In the genomic region with DNA sequence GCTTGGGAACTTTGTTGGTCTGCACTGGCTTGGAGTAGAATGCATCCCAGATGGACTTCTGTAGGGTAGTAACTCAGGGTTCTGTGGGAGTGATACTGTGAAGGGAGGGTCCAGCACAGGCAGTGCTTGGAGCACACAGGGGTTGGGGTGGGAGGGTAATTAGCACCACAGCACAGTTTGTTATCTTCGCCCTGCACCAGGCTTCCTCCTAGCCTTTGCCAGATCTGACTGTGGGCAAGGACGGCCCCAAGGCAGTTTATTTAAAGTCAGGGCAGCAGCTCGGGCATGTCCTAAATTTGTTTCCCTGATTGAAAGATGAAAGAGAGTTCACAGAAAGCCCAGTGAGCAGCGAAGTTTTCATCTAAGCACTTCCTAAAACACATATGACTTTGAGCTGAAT, we compare ENCODE assay signal across 11 mouse cellular contexts. TPM values are rescaled to one million over a fixed set of nuclear protein-coding genes. Genes with fewer than 3 reads are reported as not detected.
A peak's percentile ranks its signal among the peaks of the same experiment; 100 is the strongest.
DNase-seq lines count a peak whose midpoint lies in the region; ATAC-seq and TF ChIP-seq lines count a peak whose summit lies in the region.
"Had no signal": no experiment of that assay in that cellular context is flagged by ENCODE, and none has a peak within 500 bp of the region (broad histone marks: within the 10 kb centered on the region; RNA-seq: fewer than 3 reads in every experiment).

No protein-coding gene starts in this region.

- peak overlapping the region; percentile 71 for H3K27ac ChIP-seq in heart, adult 2 months
- no peak overlapping the region for H3K27ac ChIP-seq in heart, embryonic 10.5 days
- 0 out of 2 replicates have a peak overlapping the region, but pooled peaks have one; percentile 11 for H3K27ac ChIP-seq in stomach, embryonic 15.5 days
- H3K27ac ChIP-seq in stomach, postnatal 0 days (replicated peaks): no peak overlapping the region
- no peak overlapping the region; the same call in 1 of the 2 replicates for H3K27ac ChIP-seq in liver, postnatal 0 days (ENCODE audit: low read depth)
- H3K27ac ChIP-seq in hindbrain, embryonic 11.5 days (ENCODE audit: low read depth, low read length): no peak overlapping the region
- no peak overlapping the region for H3K27ac ChIP-seq in left cerebral cortex, adult 2 months
- H3K27ac ChIP-seq: hindbrain, embryonic 13.5 days had no signal

- H3K79me2 ChIP-seq in heart, adult 2 months (replicated peaks; ENCODE audit: control insufficient read depth, insufficient read depth, low read length): peaks cover 7% of the 10 kb centered on the region

- 24% methylated on average over 4 of the region's 4 CpGs for WGBS in heart, adult 2 months
- 19% methylated on average over 4 of the region's 4 CpGs for WGBS in heart, embryonic 10.5 days
- WGBS in stomach, embryonic 15.5 days: 42% methylated on average over 4 of the region's 4 CpGs
- 38% methylated on average over 4 of the region's 4 CpGs for WGBS in stomach, postnatal 0 days
- WGBS in liver, postnatal 0 days (ENCODE audit: insufficient replicate concordance): 29% methylated on average over 4 of the region's 4 CpGs
- WGBS in hindbrain, embryonic 11.5 days: 60% methylated on average over 4 of the region's 4 CpGs

- no peak for TF ChIP-seq CTCF in heart, adult 2 months (IDR thresholded peaks at IDR 0.05)
- no peak for TF ChIP-seq CTCF in stomach, postnatal 0 days (IDR thresholded peaks at IDR 0.05; ENCODE audit: low read depth)
- no peak for TF ChIP-seq CTCF in liver, postnatal 0 days (IDR thresholded peaks at IDR 0.05; ENCODE audit: low read depth)
- TF ChIP-seq CTCF in left cerebral cortex, adult 2 months (IDR thresholded peaks at IDR 0.05): no peak

- no peak for TF ChIP-seq POLR2A in heart, adult 2 months (IDR thresholded peaks at IDR 0.05; ENCODE audit: insufficient read depth, low read depth, low read length)

- intact Hi-C loops in heart, adult 2 months (cut with DNase I): no loop called here
- intact Hi-C loops in left cerebral cortex, adult 2 months (cut with DNase I): no loop called here

- DNase-seq in heart, adult 2 months: peak in 1 of 2 experiments; percentile 31
- DNase-seq in heart, embryonic 10.5 days (ENCODE audit: low spot score): no peak
- no peak for DNase-seq in stomach, postnatal 0 days (ENCODE audit: low spot score)
- peak; percentile 29 for DNase-seq in liver, postnatal 0 days
- DNase-seq in hindbrain, embryonic 11.5 days (ENCODE audit: low spot score): no peak
- no peak for DNase-seq in left cerebral cortex, adult 2 months (ENCODE audit: extremely low spot score in 1 of 2, low spot score in 2 of 2)
- DNase-seq in Muller cell, postnatal 12 days (ENCODE audit: inconsistent ontology term): no peak
- DNase-seq: right cerebral cortex, postnatal 14 days had no signal

- no peak overlapping the region for H3K4me2 ChIP-seq in stomach, embryonic 15.5 days
- no peak overlapping the region for H3K4me2 ChIP-seq in stomach, postnatal 0 days (replicated peaks; ENCODE audit: low read depth)
- 0 out of 2 replicates have a peak overlapping the region, but pooled peaks have one; percentile 20 for H3K4me2 ChIP-seq in liver, postnatal 0 days (ENCODE audit: low read depth, low read length)
- H3K4me2 ChIP-seq in hindbrain, embryonic 11.5 days (replicated peaks; ENCODE audit: low read depth, low read length): no peak overlapping the region
- H3K4me2 ChIP-seq: hindbrain, embryonic 13.5 days; midbrain, embryonic 11.5 days had no signal

- ATAC-seq in stomach, embryonic 15.5 days (ENCODE audit: insufficient read depth, low FRiP score, low read depth): no peak
- ATAC-seq in stomach, postnatal 0 days (ENCODE audit: low FRiP score, low TSS enrichment): no peak
- ATAC-seq in liver, postnatal 0 days: peak; percentile 78
- no peak for ATAC-seq in hindbrain, embryonic 11.5 days (ENCODE audit: low FRiP score)

- peak overlapping the region; percentile 3; the same call in 1 of the 2 replicates for H3K4me3 ChIP-seq in heart, adult 2 months
- H3K4me3 ChIP-seq in heart, embryonic 10.5 days: no peak overlapping the region
- no peak overlapping the region for H3K4me3 ChIP-seq in stomach, embryonic 15.5 days (replicated peaks)
- no peak overlapping the region for H3K4me3 ChIP-seq in stomach, postnatal 0 days (ENCODE audit: low read depth, low read length)
- H3K4me3 ChIP-seq in liver, postnatal 0 days (ENCODE audit: low read depth, low read length): no peak overlapping the region
- H3K4me3 ChIP-seq in hindbrain, embryonic 11.5 days (ENCODE audit: low read depth, low read length): no peak overlapping the region
- no peak overlapping the region for H3K4me3 ChIP-seq in left cerebral cortex, adult 2 months
- H3K4me3 ChIP-seq: hindbrain, embryonic 13.5 days had no signal

- TF ChIP-seq EP300 in heart, adult 2 months (IDR thresholded peaks at IDR 0.05; ENCODE audit: insufficient read depth, low read depth, low read length): no peak
- no peak for TF ChIP-seq EP300 in stomach, postnatal 0 days (optimal IDR thresholded peaks at IDR 0.05)
- TF ChIP-seq EP300 in liver, postnatal 0 days (IDR thresholded peaks at IDR 0.05; ENCODE audit: low read depth): no peak

- no peaks in the 10 kb centered on the region for H3K27me3 ChIP-seq in heart, adult 2 months (ENCODE audit: control insufficient read depth, insufficient read depth, low read length)
- peaks cover 15% of the 10 kb centered on the region; the same call in 1 of the 2 replicates for H3K27me3 ChIP-seq in heart, embryonic 10.5 days (ENCODE audit: insufficient read depth, poor library complexity, severe bottlenecking)
- no peaks in the 10 kb centered on the region for H3K27me3 ChIP-seq in stomach, embryonic 15.5 days (replicated peaks)
- no peaks in the 10 kb centered on the region for H3K27me3 ChIP-seq in stomach, postnatal 0 days (ENCODE audit: control insufficient read depth, insufficient read depth, low read length)
- H3K27me3 ChIP-seq in liver, postnatal 0 days (ENCODE audit: insufficient read depth, low read length): peaks cover under 1% of the 10 kb centered on the region; the same call in 1 of the 2 replicates
- H3K27me3 ChIP-seq in hindbrain, embryonic 11.5 days (ENCODE audit: control insufficient read depth, insufficient read depth, low read length): peaks cover 12% of the 10 kb centered on the region; the same call in 1 of the 2 replicates

- peaks cover 24% of the 10 kb centered on the region for H3K36me3 ChIP-seq in heart, adult 2 months (ENCODE audit: control insufficient read depth, insufficient read depth, low read length)
- H3K36me3 ChIP-seq in heart, embryonic 10.5 days: no peaks in the 10 kb centered on the region
- no peaks in the 10 kb centered on the region for H3K36me3 ChIP-seq in stomach, embryonic 15.5 days
- no peaks in the 10 kb centered on the region for H3K36me3 ChIP-seq in stomach, postnatal 0 days (ENCODE audit: control insufficient read depth, insufficient read depth, low read length)
- no peaks in the 10 kb centered on the region for H3K36me3 ChIP-seq in liver, postnatal 0 days (replicated peaks; ENCODE audit: insufficient read depth, low read length)
- H3K36me3 ChIP-seq in hindbrain, embryonic 11.5 days (ENCODE audit: control insufficient read depth, insufficient read depth, low read length): no peaks in the 10 kb centered on the region
- H3K36me3 ChIP-seq: hindbrain, embryonic 13.5 days had no signal

- H3K4me1 ChIP-seq in heart, adult 2 months (ENCODE audit: control insufficient read depth, insufficient read depth, low read length): peaks cover 21% of the 10 kb centered on the region
- H3K4me1 ChIP-seq in heart, embryonic 10.5 days: peaks cover 18% of the 10 kb centered on the region
- H3K4me1 ChIP-seq in stomach, embryonic 15.5 days: peaks cover 13% of the 10 kb centered on the region
- H3K4me1 ChIP-seq in stomach, postnatal 0 days (replicated peaks; ENCODE audit: control insufficient read depth, insufficient read depth): 0 out of 2 replicates have a peak, but pooled peaks cover 2% of the 10 kb centered on the region
- peaks cover 16% of the 10 kb centered on the region for H3K4me1 ChIP-seq in liver, postnatal 0 days (ENCODE audit: insufficient read depth)
- no peaks in the 10 kb centered on the region for H3K4me1 ChIP-seq in hindbrain, embryonic 11.5 days (replicated peaks; ENCODE audit: control insufficient read depth, insufficient read depth, low read length)

- H3K9me3 ChIP-seq in heart, embryonic 10.5 days: no peaks in the 10 kb centered on the region
- no peaks in the 10 kb centered on the region for H3K9me3 ChIP-seq in stomach, embryonic 15.5 days
- H3K9me3 ChIP-seq in stomach, postnatal 0 days (ENCODE audit: control insufficient read depth, low read length): no peaks in the 10 kb centered on the region
- H3K9me3 ChIP-seq in liver, postnatal 0 days (ENCODE audit: low read length): no peaks in the 10 kb centered on the region
- H3K9me3 ChIP-seq in hindbrain, embryonic 11.5 days (ENCODE audit: control insufficient read depth, low read length): no peaks in the 10 kb centered on the region
- H3K9me3 ChIP-seq: hindbrain, embryonic 13.5 days had no signal

- 0 out of 2 replicates have a peak overlapping the region, but pooled peaks have one; percentile 4 for H3K9ac ChIP-seq in heart, adult 2 months (ENCODE audit: low read depth, low read length)
- no peak overlapping the region for H3K9ac ChIP-seq in stomach, embryonic 15.5 days
- H3K9ac ChIP-seq in stomach, postnatal 0 days (ENCODE audit: low read length): no peak overlapping the region
- no peak overlapping the region for H3K9ac ChIP-seq in liver, postnatal 0 days (replicated peaks)
- H3K9ac ChIP-seq in hindbrain, embryonic 11.5 days (ENCODE audit: low read depth, low read length): no peak overlapping the region
- H3K9ac ChIP-seq: hindbrain, embryonic 13.5 days had no signal

RNA-seq across cellular contexts. Expression of a gene that starts 8.1 kb away (rescaled TPM):
- 10 to 100 TPM; 65.7 to 72.1 TPM for total RNA-seq in heart, adult 2 months (2021)
- 24.3 and 54.1 TPM in 2 replicates for polyA plus RNA-seq in heart, adult 2 months (2012; rRNA removed)
- polyA plus RNA-seq in heart, embryonic 10.5 days (2016; fragmentation: Nextera tagmentation; extraction: Ambion mirVana): 22.8 and 26.2 TPM in 2 replicates
- polyA plus RNA-seq in stomach, embryonic 15.5 days (2015; fragmentation: Nextera tagmentation; extraction: Ambion mirVana): 46.3 and 52.0 TPM in 2 replicates
- 21.3 and 23.9 TPM in 2 replicates for polyA plus RNA-seq in stomach, postnatal 0 days (2015; fragmentation: Nextera tagmentation; extraction: Ambion mirVana)
- 6.3 and 6.7 TPM in 2 replicates for polyA plus RNA-seq in liver, postnatal 0 days (2015; fragmentation: Nextera tagmentation; extraction: Ambion mirVana)
- polyA plus RNA-seq in hindbrain, embryonic 11.5 days (2014; fragmentation: Nextera tagmentation; extraction: Ambion mirVana): 41.8 and 41.9 TPM in 2 replicates
- 100 to 1,000 TPM; 280 to 296 TPM for total RNA-seq in left cerebral cortex, adult 2 months (2021)

Comparison
In these comparisons a context has a peak if more than half of its experiments do, and no peak if none do; other contexts are left out.
1. H3K27ac ChIP-seq: peak in heart, adult 2 months (single experiment) and stomach, embryonic 15.5 days (single experiment); none in heart, embryonic 10.5 days (single experiment), stomach, postnatal 0 days (single experiment), liver, postnatal 0 days (single experiment), hindbrain, embryonic 11.5 days (single experiment) and left cerebral cortex, adult 2 months (single experiment).